Mouse (Mus musculus): Measurements from ENCODE around the gene Fosb. TPM values are rescaled to one million over a fixed set of nuclear protein-coding genes. Genes with fewer than 3 reads are reported as not detected.

Fosb gene
- polyA plus RNA-seq, 1 experiment from 2014 or later: 0.17 TPM

DNA sequence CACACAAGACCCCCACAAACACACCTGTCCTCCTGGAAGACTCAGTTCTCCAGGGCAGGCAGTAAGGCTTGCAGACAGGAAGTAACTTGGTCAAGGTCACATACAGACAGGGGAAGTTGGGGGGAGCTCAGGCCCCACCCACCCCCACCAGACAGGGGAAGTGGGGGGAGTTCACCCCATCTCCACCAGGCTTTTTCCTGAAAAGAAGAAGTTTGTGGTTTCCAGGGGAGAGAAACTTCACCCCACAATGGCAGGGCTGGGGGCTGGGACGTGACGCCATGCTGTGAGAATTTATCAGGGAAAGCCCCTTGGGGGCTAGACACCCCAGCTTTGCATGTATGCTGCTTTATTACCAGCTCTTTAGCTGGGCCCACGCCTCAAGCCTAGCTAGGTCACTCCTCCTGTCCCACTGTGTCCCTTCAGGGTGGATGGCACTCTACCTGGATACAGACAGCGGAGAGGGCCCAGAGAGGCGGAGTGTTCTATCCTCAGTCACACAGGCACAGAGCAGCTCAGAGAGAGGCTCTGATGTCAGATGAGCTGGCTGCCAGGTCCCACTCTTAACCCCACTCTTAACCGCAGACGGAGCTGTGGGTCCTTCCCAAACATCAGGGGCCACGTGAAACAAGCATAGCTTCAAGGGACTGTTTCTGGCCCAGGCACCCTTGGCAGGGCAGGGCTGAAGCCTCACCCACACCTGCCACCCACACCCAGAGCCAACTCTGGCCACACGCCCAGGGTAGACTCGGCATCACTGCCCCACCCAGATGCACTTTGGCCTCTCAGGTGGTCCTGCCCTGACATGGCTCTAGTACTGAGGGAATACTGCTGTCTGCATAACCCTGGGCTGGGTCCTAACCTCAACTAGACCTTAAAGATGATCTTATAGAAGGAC, 43.7 kb downstream of the Fosb start:
- Histone ChIP-seq H3K36me3 (ENCODE audit: insufficient read depth, low read length) (peaks cover 14% of the 10 kb centered on the region), H3K9ac (replicated peaks; ENCODE audit: low read depth) (0 out of 2 replicates have a peak overlapping the region, but pooled peaks have one; percentile 5)

DNA sequence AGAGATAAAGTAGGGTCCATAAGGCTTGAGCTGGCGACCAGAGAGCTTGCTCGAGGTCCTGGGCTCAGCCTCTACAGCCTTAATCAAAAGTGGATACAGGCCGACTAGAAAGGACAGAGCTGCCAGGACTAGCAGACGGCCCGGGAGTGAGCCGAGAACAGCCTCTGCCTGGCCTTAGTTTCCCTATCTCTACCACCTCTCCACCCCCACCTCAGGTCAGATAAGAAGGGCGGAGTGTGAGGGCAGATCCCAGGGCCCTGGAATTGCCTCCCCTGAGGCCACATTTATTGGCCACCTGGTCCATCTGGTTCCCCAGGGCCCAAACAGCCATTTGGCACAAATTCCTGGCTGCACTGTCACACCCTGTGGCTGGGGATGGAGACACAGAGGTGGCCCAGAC, 44.7 kb downstream of the Fosb start:
- peaks cover 16% of the 10 kb centered on the region; the same call in 1 of the 2 replicates for H3K4me1 ChIP-seq (ENCODE audit: insufficient read depth, low read depth, low read length)

More for the DNA sequence above, 43.7 kb downstream of the Fosb start:
- Histone ChIP-seq H3K27ac (ENCODE audit: low read length) (peak overlapping the region; percentile 72), H3K4me1 (ENCODE audit: insufficient read depth, low read depth, low read length) (peaks cover 16% of the 10 kb centered on the region; the same call in 1 of the 2 replicates), H3K27me3 (replicated peaks; ENCODE audit: insufficient read depth, low read length) (no peaks in the 10 kb centered on the region), H3K9me3 (ENCODE audit: low read length) (no peaks in the 10 kb centered on the region), H3K4me2 (replicated peaks; ENCODE audit: low read depth, low read length) (peak overlapping the region; percentile 22; the same call in 1 of the 2 replicates), H3K4me3 (ENCODE audit: low read depth, low read length) (no peak overlapping the region)
- TF ChIP-seq CTCF (IDR thresholded peaks at IDR 0.05) (no peak), EP300 (IDR thresholded peaks at IDR 0.05) (no peak)
- DNase-seq (ENCODE audit: low spot score): peak; percentile 36
- peak; percentile 3; the same call in 1 of the 2 replicates for ATAC-seq
- 46% methylated on average over 10 of the region's 10 CpGs for WGBS

DNA sequence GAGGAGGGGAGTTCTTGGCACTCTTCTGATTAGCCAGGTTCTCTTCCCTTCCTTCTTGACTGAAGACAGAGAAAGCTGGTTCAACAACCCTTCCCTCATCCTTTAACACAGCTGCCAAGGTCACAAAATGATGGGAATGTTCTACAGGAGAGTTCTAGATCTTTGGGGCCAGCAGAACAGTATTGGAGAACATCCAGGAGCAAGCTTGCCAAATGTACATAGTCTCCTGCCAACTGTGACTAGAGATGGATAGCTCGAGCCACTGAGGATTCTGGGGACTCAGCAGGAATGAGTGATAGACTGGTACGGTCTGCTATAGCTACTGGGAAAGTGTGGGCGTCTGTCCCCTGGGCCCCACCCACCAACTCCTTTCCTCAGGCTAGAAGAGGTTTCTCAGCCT, 51.5 kb downstream of the Fosb start:
- Histone ChIP-seq H3K4me1 (ENCODE audit: insufficient read depth, low read depth, low read length) (no peaks in the 10 kb centered on the region), H3K9me3 (ENCODE audit: low read length) (no peaks in the 10 kb centered on the region), H3K36me3 (ENCODE audit: insufficient read depth, low read length) (peaks cover 39% of the 10 kb centered on the region), H3K9ac (replicated peaks; ENCODE audit: low read depth) (no peak overlapping the region), H3K27ac (ENCODE audit: low read length) (peak overlapping the region; percentile 78), H3K4me3 (ENCODE audit: low read depth, low read length) (no peak overlapping the region), H3K4me2 (replicated peaks; ENCODE audit: low read depth, low read length) (no peak overlapping the region), H3K27me3 (replicated peaks; ENCODE audit: insufficient read depth, low read length) (no peaks in the 10 kb centered on the region)
- TF ChIP-seq CTCF (IDR thresholded peaks at IDR 0.05): no peak
- no peak for TF ChIP-seq EP300 (IDR thresholded peaks at IDR 0.05)
- 65% methylated on average over 3 of the region's 3 CpGs for WGBS
- ATAC-seq (no peak), DNase-seq (ENCODE audit: low spot score) (peak; percentile 19)

More for the DNA sequence above, 44.7 kb downstream of the Fosb start:
- H3K27ac ChIP-seq (ENCODE audit: low read length): no peak overlapping the region
- ATAC-seq (no peak), DNase-seq (ENCODE audit: low spot score) (no peak)
- TF ChIP-seq EP300 (IDR thresholded peaks at IDR 0.05) (no peak), CTCF (IDR thresholded peaks at IDR 0.05) (no peak)
- no peak overlapping the region for H3K9ac ChIP-seq (replicated peaks; ENCODE audit: low read depth)
- H3K36me3 ChIP-seq (ENCODE audit: insufficient read depth, low read length): peaks cover 22% of the 10 kb centered on the region
- H3K9me3 ChIP-seq (ENCODE audit: low read length): no peaks in the 10 kb centered on the region
- H3K27me3 ChIP-seq (replicated peaks; ENCODE audit: insufficient read depth, low read length): no peaks in the 10 kb centered on the region
- 66% methylated on average over 7 of the region's 7 CpGs for WGBS
- H3K4me3 ChIP-seq (ENCODE audit: low read depth, low read length): no peak overlapping the region
- H3K4me2 ChIP-seq (replicated peaks; ENCODE audit: low read depth, low read length): no peak overlapping the region; the same call in 1 of the 2 replicates

DNA sequence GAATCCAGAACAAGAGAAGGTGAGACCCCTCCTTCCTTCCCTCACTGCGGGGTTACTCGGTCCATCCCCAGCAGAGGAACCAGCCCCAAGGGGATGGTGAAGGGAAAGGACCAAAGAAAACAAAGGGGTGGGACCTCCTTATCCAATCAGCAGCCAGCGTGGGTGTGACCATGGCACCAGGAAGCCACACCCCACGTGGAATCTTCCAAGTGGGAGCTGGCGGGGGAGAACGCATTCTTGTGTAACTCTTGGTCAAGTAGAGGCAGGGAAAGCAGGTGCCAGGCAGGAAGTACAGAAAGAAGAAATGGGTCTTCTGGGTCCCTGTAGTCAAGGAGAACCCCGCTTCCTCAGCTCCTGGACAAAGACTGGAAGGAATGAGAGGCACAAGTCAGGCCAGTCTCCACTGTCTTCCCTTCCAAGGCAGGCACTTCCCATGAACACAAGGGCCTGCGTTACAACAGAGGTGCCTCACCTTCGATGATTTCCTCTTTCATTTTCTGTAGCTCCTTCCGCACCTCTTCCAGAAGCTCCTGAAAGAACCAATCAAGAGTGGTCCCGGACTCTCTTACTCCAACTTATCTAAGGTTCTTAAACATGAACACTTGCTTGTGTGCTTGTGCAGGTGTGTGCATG, 52.3 kb downstream of the Fosb start:
- Histone ChIP-seq H3K4me3 (ENCODE audit: low read depth, low read length) (no peak overlapping the region), H3K36me3 (ENCODE audit: insufficient read depth, low read length) (peaks cover 35% of the 10 kb centered on the region), H3K4me2 (replicated peaks; ENCODE audit: low read depth, low read length) (no peak overlapping the region), H3K9ac (replicated peaks; ENCODE audit: low read depth) (no peak overlapping the region), H3K27me3 (replicated peaks; ENCODE audit: insufficient read depth, low read length) (no peaks in the 10 kb centered on the region), H3K4me1 (ENCODE audit: insufficient read depth, low read depth, low read length) (no peaks in the 10 kb centered on the region), H3K27ac (ENCODE audit: low read length) (peak overlapping the region; percentile 78), H3K9me3 (ENCODE audit: low read length) (no peaks in the 10 kb centered on the region)
- ATAC-seq (peak; percentile 95), DNase-seq (ENCODE audit: low spot score) (peak; percentile 96)
- 28% methylated on average over 11 of the region's 11 CpGs for WGBS
- TF ChIP-seq EP300 (IDR thresholded peaks at IDR 0.05) (peak; percentile 67), CTCF (IDR thresholded peaks at IDR 0.05) (no peak)

DNA sequence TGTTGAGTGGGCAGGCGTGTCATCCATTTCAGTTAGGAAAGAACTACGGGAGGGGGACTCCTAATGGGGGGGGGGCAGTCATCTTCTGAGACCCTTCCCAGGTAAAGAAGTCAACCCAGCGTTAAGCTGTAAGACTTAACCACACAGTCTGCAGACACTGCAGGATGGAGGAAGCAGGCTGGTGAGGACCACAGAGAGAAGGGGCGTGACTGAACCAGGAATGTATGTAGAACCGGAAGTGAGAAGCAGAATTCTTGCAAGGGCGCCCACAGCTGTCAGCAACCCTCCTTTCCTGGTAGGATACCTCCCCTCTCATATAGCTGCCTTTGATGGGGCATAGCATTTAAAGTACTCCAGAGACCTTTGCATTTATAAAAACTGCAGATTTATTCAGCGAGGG, 53.3 kb downstream of the Fosb start:
- DNase-seq (ENCODE audit: low spot score) (peak; percentile 37), ATAC-seq (no peak)
- no peaks in the 10 kb centered on the region for H3K9me3 ChIP-seq (ENCODE audit: low read length)
- no peak overlapping the region for H3K9ac ChIP-seq (replicated peaks; ENCODE audit: low read depth)
- no peak overlapping the region for H3K4me2 ChIP-seq (replicated peaks; ENCODE audit: low read depth, low read length)
- H3K27ac ChIP-seq (ENCODE audit: low read length): no peak overlapping the region
- no peaks in the 10 kb centered on the region for H3K27me3 ChIP-seq (replicated peaks; ENCODE audit: insufficient read depth, low read length)
- H3K4me3 ChIP-seq (ENCODE audit: low read depth, low read length): no peak overlapping the region
- 71% methylated on average over 7 of the region's 7 CpGs for WGBS
- TF ChIP-seq CTCF (IDR thresholded peaks at IDR 0.05) (no peak), EP300 (IDR thresholded peaks at IDR 0.05) (no peak)
- H3K4me1 ChIP-seq (ENCODE audit: insufficient read depth, low read depth, low read length): no peaks in the 10 kb centered on the region
- H3K36me3 ChIP-seq (ENCODE audit: insufficient read depth, low read length): peaks cover 33% of the 10 kb centered on the region

DNA sequence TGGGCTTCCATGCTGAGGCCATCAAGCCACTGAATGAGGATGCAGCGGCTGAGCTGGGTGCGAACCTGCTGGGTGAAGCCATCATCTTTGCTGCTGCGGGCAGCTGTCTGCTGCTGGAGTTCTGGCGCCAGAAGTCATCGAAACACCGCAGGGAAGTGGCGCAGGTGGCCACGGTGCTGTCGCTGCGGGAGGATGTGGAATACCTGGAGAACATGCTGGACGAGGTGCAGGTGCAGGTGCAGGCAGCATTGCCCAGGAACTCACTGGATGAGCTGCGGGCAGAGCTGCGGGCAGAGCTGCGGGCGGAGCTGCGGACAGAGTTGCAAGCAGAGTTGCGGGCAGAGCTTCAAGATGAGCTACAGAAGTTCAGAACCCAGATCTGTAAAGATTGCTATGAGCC, 54.5 kb downstream of the Fosb start:
- H3K27ac ChIP-seq (ENCODE audit: low read length): no peak overlapping the region
- peaks cover 25% of the 10 kb centered on the region for H3K36me3 ChIP-seq (ENCODE audit: insufficient read depth, low read length)
- ATAC-seq: no peak

More for the DNA sequence above, 54.5 kb downstream of the Fosb start:
- Histone ChIP-seq H3K4me2 (replicated peaks; ENCODE audit: low read depth, low read length) (no peak overlapping the region), H3K9ac (replicated peaks; ENCODE audit: low read depth) (no peak overlapping the region), H3K4me3 (ENCODE audit: low read depth, low read length) (no peak overlapping the region), H3K4me1 (ENCODE audit: insufficient read depth, low read depth, low read length) (no peaks in the 10 kb centered on the region), H3K9me3 (ENCODE audit: low read length) (no peaks in the 10 kb centered on the region), H3K27me3 (replicated peaks; ENCODE audit: insufficient read depth, low read length) (no peaks in the 10 kb centered on the region)
- DNase-seq (ENCODE audit: low spot score): no peak
- 84% methylated on average over 16 of the region's 17 CpGs for WGBS
- TF ChIP-seq EP300 (IDR thresholded peaks at IDR 0.05) (no peak), CTCF (IDR thresholded peaks at IDR 0.05) (no peak)
